Mouse (Mus musculus) cortical plate, adult 2 months (tissue): ENCODE measurements around the gene Apaf1. TPM values are rescaled to one million over a fixed set of nuclear protein-coding genes. Genes with fewer than 3 reads are reported as not detected.
A peak's percentile ranks its signal among the peaks of the same experiment; 100 is the strongest.

Experiments used
- H3K27ac ChIP-seq: fragments of 200-500 bp; 2 replicates; pipeline ENCODE4 v1.5.1; 2012; ENCODE audit warnings: low read length, control low read depth, inconsistent platforms; ENCODE audit not compliant: insufficient read depth
- H3K4me1 ChIP-seq: fragments of 200-500 bp; 2 replicates; pipeline ENCODE4 v1.6.1; 2011; ENCODE audit warnings: low read length; ENCODE audit not compliant: control insufficient read depth, insufficient read depth
- H3K4me3 ChIP-seq: fragments of 200-500 bp; 2 replicates; pipeline ENCODE4 v1.5.1; 2011; ENCODE audit warnings: mild to moderate bottlenecking, low read length, control low read depth; ENCODE audit not compliant: insufficient read depth
- CTCF ChIP-seq: fragments of 200-500 bp; IDR thresholded peaks from 2 replicates; pipeline ENCODE4 v1.5.1; 2011; ENCODE audit warnings: mild to moderate bottlenecking, control low read depth, low read length; ENCODE audit not compliant: insufficient read depth; ENCODE audit errors: extremely low read depth
- POLR2A ChIP-seq: fragments of 200-500 bp; IDR thresholded peaks from 2 replicates; pipeline ENCODE4 v1.6.1; 2011; ENCODE audit warnings: mild to moderate bottlenecking, low read length, control low read depth; ENCODE audit not compliant: insufficient read depth; ENCODE audit errors: extremely low read depth
- polyA plus RNA-seq: library from polyadenylated mRNA; depleted of rRNA; stranded (reverse); fragments of >200 nt; gene quantifications from 2 replicates; pipeline ENCODE4 v1.2.3, GENCODE M21; 2012

The Apaf1 gene
- polyA plus RNA-seq, 1 experiment = 9.3 TPM

DNA sequence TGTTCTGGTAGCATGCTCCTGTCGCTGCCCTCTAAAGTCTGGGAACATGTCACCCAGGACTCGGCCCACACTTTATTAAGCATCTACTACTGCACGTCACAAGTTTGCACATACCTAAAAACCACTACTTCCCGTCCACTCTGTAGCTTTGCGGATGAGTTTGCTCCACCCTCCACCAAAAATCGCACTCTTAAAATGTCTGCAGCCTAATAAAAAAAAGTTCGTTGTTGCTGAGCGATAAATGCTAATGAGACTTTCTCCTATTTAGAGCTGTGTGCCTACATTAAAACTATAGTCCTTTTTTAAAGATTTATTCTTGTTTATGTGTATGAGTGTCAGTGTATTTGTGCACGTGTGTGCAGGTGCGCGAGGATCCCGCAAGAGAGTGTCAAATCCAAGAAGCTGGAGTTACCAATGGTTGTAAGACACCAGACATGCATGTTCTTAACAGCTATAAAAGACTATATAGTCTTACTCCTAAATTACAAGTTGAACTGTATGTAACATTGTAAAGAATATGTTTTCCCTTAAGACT is 890 bp upstream of the Apaf1 start:
- Histone ChIP-seq H3K4me3 (peak overlapping the region; percentile 91), H3K27ac (no peak overlapping the region), H3K4me1 (no peaks in the 10 kb centered on the region)
- no peak for TF ChIP-seq CTCF

DNA sequence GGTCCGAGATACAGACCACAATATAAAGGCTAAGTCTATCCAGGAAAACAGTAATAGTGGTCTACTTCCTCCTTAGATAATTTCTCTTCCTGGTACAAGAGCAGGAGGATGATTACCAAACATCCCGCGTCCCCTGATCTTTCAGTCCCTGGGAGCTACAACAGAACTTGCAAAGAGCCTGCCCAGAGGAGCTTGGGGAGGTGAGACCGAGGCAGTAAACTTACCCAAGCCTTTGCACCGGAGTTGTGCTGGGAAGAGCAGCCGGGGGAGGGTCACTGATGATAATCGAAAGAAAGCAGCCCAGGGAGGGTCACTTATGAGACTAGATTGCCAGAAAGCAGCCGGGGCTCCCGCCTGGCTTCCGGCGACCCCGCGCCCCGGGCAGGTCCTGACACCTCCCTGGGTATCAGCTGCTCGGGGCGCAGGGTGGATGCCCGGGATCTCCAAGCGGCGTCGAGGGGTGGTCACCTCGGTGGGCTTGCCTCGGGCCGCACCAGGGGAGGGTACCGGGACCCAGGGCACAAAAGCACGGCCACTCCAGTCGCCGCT is 537 bp downstream of the Apaf1 start:
- Histone ChIP-seq H3K4me1 (no peaks in the 10 kb centered on the region), H3K27ac (no peak overlapping the region), H3K4me3 (peak overlapping the region; percentile 91)
- TF ChIP-seq POLR2A (no peak), CTCF (no peak)

DNA sequence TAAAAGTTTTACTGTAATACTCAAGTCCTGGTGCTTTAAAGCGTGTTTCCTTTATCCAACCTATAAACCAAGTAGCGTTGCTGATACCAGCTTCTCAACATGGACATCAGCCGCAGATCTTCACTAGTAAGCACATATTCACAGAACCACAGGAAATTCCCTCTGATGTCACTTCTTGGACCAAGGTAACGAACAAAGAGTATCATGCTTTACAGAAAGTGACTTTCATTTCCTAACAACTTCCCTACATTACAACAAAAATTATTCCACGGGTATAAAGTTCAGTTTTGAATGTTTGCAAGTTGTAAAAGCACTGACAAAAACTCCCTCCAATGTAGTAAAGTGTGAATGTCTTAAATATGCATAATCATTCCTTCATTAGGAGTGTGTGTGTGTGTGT is 2.0 kb downstream of the Apaf1 start:
- no peak overlapping the region for H3K4me3 ChIP-seq
- H3K27ac ChIP-seq = no peak overlapping the region
- no peak for TF ChIP-seq CTCF
- TF ChIP-seq POLR2A = no peak
- H3K4me1 ChIP-seq = no peaks in the 10 kb centered on the region

DNA sequence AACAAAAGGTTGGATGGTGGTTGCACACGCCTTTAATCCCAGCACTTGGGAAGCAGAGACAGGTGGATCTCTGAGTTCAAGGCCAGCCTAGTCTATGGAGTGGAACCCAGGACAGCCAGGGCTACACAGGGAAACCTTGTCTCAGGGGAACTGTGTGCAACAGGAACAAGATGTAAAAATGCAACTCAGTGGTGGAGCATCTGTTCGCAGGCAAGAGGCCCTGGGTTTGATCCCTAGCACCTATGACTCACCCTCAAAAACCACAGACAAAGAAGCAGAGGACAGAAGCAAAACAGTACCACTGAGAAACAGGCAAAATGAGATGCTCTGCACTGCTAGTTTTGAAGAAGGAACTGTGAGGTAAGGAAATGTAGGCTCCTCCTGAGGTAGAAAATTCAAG is 5.9 kb downstream of the Apaf1 start:
- no peak overlapping the region for H3K4me3 ChIP-seq
- no peak overlapping the region for H3K27ac ChIP-seq
- TF ChIP-seq CTCF = no peak
- no peaks in the 10 kb centered on the region for H3K4me1 ChIP-seq

DNA sequence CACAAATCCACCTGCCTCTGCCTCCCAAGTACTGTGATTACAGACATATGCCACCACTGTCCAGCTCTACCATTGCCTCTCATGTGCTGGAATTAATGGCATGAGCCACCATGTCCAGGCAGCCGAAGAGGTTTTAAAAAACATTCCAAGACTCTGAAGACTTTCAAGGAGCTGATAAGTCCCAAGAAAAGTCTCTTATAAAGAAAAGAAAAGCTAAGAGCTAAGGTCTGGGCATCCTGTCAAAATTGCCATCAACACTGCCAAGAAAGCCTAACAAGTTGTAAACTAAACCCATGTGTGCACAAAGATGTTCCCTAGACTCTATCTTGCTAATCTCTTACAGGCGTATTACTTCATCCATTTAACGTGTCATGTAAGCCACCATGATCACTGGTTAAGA is 9.2 kb downstream of the Apaf1 start:
- Histone ChIP-seq H3K4me1 (no peaks in the 10 kb centered on the region), H3K27ac (no peak overlapping the region), H3K4me3 (no peak overlapping the region)
- no peak for TF ChIP-seq POLR2A
- no peak for TF ChIP-seq CTCF

DNA sequence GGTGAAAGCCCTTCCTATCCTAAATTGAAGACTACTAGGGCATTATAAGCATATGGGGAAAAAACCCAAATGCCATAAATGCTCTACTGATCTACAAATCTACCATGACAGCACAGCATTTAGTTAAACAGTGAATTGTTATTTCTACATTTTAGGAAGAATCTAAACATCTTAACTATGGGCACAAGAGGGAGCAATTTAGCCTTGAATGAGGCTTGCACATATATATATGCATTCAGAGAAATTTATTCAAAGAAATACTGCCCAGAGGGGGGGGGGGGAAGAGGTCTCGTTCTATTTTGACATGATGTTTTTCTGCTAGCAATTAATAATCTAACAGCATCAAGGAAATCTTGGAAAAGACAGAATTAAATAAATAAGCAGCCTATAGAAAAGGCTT is 10.8 kb downstream of the Apaf1 start:
- Histone ChIP-seq H3K4me1 (no peaks in the 10 kb centered on the region), H3K4me3 (no peak overlapping the region), H3K27ac (no peak overlapping the region)
- TF ChIP-seq POLR2A (no peak), CTCF (no peak)

DNA sequence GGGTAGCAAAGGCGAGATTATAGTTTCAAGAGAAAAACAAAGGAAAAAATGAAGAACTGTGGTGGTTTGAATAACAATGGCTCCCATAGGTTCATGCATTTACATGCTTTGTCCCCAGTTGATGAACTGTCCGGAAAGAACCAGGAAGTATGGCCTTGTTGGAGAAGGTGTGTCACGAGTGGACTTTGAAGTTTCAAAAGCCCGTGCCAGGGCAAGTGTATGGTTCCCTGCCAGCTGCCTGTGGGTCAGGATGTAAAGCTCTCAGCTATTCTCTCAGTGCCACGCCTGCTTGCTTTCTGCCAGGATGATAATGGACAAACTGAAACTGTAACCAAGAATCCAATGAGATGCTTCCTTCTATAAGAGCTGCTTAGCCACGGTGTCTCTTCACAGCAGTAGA is 20.2 kb downstream of the Apaf1 start:
- no peak overlapping the region for H3K4me3 ChIP-seq
- no peak overlapping the region for H3K27ac ChIP-seq
- peaks cover 2% of the 10 kb centered on the region; the same call in 1 of the 2 replicates for H3K4me1 ChIP-seq
- TF ChIP-seq CTCF (no peak), POLR2A (no peak)

DNA sequence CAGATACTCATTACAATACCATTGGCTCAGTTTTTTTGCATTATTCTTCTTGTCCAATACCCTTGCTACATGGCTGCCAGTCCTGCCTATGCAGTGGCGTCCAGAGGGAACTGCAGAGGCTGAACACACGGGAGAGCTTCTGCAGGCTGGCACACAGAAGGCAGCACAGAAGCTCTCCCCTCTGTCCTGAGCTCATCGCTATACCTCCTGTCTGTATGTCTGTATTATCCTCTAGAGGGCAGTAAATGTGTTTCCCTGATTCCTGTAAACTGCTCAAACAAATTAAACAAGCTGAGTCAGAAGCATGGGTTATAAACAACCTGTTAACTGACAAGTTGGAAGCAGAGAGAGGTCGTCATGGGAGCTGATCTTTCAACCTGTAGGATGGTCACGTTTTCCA is 21.8 kb downstream of the Apaf1 start:
- TF ChIP-seq CTCF (peak; percentile 28; the same call in 1 of the 2 replicates), POLR2A (no peak)
- H3K27ac ChIP-seq = no peak overlapping the region

DNA sequence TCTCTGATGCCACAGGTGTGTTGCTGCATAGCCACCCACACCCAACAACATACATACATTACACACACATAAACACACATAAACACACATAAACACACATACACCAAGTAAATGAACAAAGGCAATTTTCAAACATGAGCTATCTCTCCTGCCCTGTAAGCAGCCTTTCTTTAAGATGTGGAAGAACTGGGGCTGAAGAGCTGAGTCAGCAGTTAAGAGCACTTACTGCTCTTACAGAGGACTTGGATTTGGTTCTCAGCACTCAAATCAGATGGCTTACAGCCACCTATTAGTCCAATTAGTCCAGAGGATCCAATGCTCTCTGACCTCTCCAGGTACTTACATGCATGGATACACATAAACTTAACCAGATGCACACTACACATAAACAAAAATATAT is 29.8 kb downstream of the Apaf1 start:
- TF ChIP-seq POLR2A = no peak
- TF ChIP-seq CTCF = no peak
- no peaks in the 10 kb centered on the region for H3K4me1 ChIP-seq
- H3K4me3 ChIP-seq = no peak overlapping the region
- no peak overlapping the region for H3K27ac ChIP-seq

More for the DNA sequence above, 21.8 kb downstream of the Apaf1 start:
- H3K4me1 ChIP-seq = peaks cover 2% of the 10 kb centered on the region; the same call in 1 of the 2 replicates
- no peak overlapping the region for H3K4me3 ChIP-seq

DNA sequence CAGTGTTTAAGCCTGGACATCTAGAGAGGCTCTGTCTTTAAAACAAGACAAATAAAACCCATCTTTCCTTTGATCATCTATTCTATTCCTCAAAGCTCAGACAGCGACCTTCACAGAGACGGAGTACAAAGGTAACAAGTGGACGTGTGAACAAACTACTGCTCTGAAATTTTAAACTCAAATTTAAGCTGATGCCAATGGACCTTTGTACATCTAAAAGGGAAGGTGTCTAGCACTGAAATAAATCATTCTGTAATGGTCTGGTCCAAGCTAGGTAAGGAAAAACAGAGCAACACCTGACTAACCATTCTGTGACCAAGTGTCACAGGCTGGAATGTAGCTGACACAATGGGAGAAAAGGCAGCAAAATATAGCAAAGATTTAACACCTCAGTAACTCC is 31.4 kb downstream of the Apaf1 start:
- no peak overlapping the region for H3K4me3 ChIP-seq
- no peak overlapping the region for H3K27ac ChIP-seq
- H3K4me1 ChIP-seq = no peaks in the 10 kb centered on the region
- TF ChIP-seq POLR2A (no peak), CTCF (no peak)
